Mouse (Mus musculus) MEL (cell line): ENCODE measurements around the gene Ugt1a1.

Experiments
- CTCF ChIP-seq, 3 experiments: IDR thresholded peaks in 2 of 3; conservative IDR thresholded peaks in 1 of 3; 2 replicates each; pipeline ENCODE4 v1.5.1; 2011 to 2012; ENCODE audit warnings: low read length in 3 of 3, low read depth in 2 of 3, mild to moderate bottlenecking in 2 of 3, improper control_type of control experiment in 1 of 3, inconsistent platforms in 1 of 3, mixed read lengths in 1 of 3, moderate library complexity in 1 of 3; ENCODE audit not compliant: control insufficient read depth in 1 of 3, insufficient read depth in 1 of 3, poor library complexity in 1 of 3, severe bottlenecking in 1 of 3
- EP300 ChIP-seq, 2 experiments: IDR thresholded peaks; 2 replicates each; pipeline ENCODE4 v1.6.1; 2011; ENCODE audit warnings: improper control_type of control experiment in 2 of 2, low read length in 2 of 2, low read depth in 1 of 2, mild to moderate bottlenecking in 1 of 2
- GABPA ChIP-seq: IDR thresholded peaks from 2 replicates; pipeline ENCODE4 v1.6.1; 2012; ENCODE audit warnings: low read depth, mild to moderate bottlenecking, inconsistent platforms, low read length, improper control_type of control experiment, moderate library complexity
- GATA1 ChIP-seq: IDR thresholded peaks from 2 replicates; pipeline ENCODE4 v1.6.1; 2011; ENCODE audit warnings: low read depth, low read length, improper control_type of control experiment
- JUND ChIP-seq: IDR thresholded peaks from 2 replicates; pipeline ENCODE4 v1.6.1; 2011; ENCODE audit warnings: low read depth, mild to moderate bottlenecking, improper control_type of control experiment, low read length
- MAFK ChIP-seq: IDR thresholded peaks from 2 replicates; pipeline ENCODE4 v1.6.1; 2011; ENCODE audit warnings: low read depth, mild to moderate bottlenecking, low read length, improper control_type of control experiment, borderline replicate concordance
- MAX ChIP-seq: IDR thresholded peaks from 2 replicates; pipeline ENCODE4 v1.6.1; 2011; ENCODE audit warnings: low read length, improper control_type of control experiment
- POLR2A ChIP-seq, 2 experiments: IDR thresholded peaks; 2 replicates each; pipeline ENCODE4 v1.6.1; 2011 to 2012; ENCODE audit warnings: low read length in 2 of 2, mild to moderate bottlenecking in 2 of 2, control low read depth in 1 of 2, improper control_type of control experiment in 1 of 2, low read depth in 1 of 2, moderate library complexity in 1 of 2; ENCODE audit not compliant: control insufficient read depth in 1 of 2, insufficient read depth in 1 of 2, poor library complexity in 1 of 2
- POLR2AphosphoS2 ChIP-seq: IDR thresholded peaks from 2 replicates; pipeline ENCODE4 v1.6.1; 2011; ENCODE audit warnings: low read length, improper control_type of control experiment
- RAD21 ChIP-seq: IDR thresholded peaks from 2 replicates; pipeline ENCODE4 v1.6.1; 2011; ENCODE audit warnings: mild to moderate bottlenecking, low read depth, low read length, improper control_type of control experiment
- UBTF ChIP-seq: IDR thresholded peaks from 2 replicates; pipeline ENCODE4 v1.6.1; 2012; ENCODE audit warnings: low read depth, mild to moderate bottlenecking, inconsistent platforms, low read length, improper control_type of control experiment, moderate library complexity, borderline replicate concordance; ENCODE audit not compliant: insufficient read depth
- ZC3H11A ChIP-seq: IDR thresholded peaks from 2 replicates; pipeline ENCODE4 v1.6.1; 2012; ENCODE audit warnings: low read depth, mild to moderate bottlenecking, inconsistent platforms, low read length, improper control_type of control experiment

- TF ChIP-seq POLR2AphosphoS2 (no peak), RAD21 (no peak), EP300 (IDR thresholded peaks at IDR 0.05; ENCODE audit: low read depth in 1 of 2, low read length in 2 of 2) (no peak), MAFK (no peak), CTCF (IDR thresholded peaks at IDR 0.05 in 2 of 3, conservative IDR thresholded peaks at IDR 0.05 in 1 of 3; ENCODE audit: control insufficient read depth in 1 of 3, insufficient read depth in 1 of 3, low read depth in 2 of 3, low read length in 3 of 3, poor library complexity in 1 of 3, severe bottlenecking in 1 of 3) (no peak), POLR2A (IDR thresholded peaks at IDR 0.05; ENCODE audit: control insufficient read depth in 1 of 2, insufficient read depth in 1 of 2, low read depth in 1 of 2, low read length in 2 of 2, poor library complexity in 1 of 2) (no peak), GATA1 (no peak), MAX (no peak), ZC3H11A (no peak), GABPA (no peak), UBTF (no peak), JUND (no peak)
Measured at GRCm38 (mm10) chr1:88255989-88256754, 44.4 kb downstream of the Ugt1a1 start.
